In genomic region chr14:104210719-104211118, GRCm38 (mm10) we compare ENCODE assay signal across 11 mouse cellular contexts.
DNase-seq lines count a peak whose midpoint lies in the region; ATAC-seq lines count a peak whose summit lies in the region.
"Had no signal": no experiment of that assay in that cellular context is flagged by ENCODE, and none has a peak within 500 bp of the region (broad histone marks: within the 10 kb centered on the region; RNA-seq: fewer than 3 reads in every experiment).

No protein-coding gene starts in this region.

- H3K9ac ChIP-seq in hindbrain, embryonic 16.5 days (ENCODE audit: low read depth, low read length) = no peak overlapping the region
- no peak overlapping the region for H3K9ac ChIP-seq in hindbrain, embryonic 11.5 days (ENCODE audit: low read depth, low read length)
- H3K9ac ChIP-seq in lung, embryonic 16.5 days (ENCODE audit: low read length) = no peak overlapping the region
- no peak overlapping the region for H3K9ac ChIP-seq in embryonic facial prominence, embryonic 15.5 days
- H3K9ac ChIP-seq: liver, embryonic 14.5 days had no signal

- peak; percentile 37; the same call in 1 of the 2 replicates for ATAC-seq in hindbrain, embryonic 16.5 days
- ATAC-seq in hindbrain, embryonic 11.5 days (ENCODE audit: low FRiP score) = no peak
- ATAC-seq in lung, embryonic 16.5 days (ENCODE audit: low read depth) = peak; percentile 79
- peak; percentile 69 for ATAC-seq in embryonic facial prominence, embryonic 15.5 days (ENCODE audit: insufficient number of reproducible peaks, low FRiP score, low TSS enrichment, low read depth)

- peak; percentile 1 for DNase-seq in cerebellum, adult 9-11 months
- DNase-seq in cerebellum, adult 11 months = no peak
- DNase-seq in hindbrain, embryonic 11.5 days (ENCODE audit: low spot score) = no peak
- DNase-seq in lung, postnatal 25 days (ENCODE audit: low spot score) = no peak
- no peak for DNase-seq in frontal cortex, postnatal 36 days (ENCODE audit: low spot score in 2 of 2)
- DNase-seq: thymus, adult 2 months had no signal

- no peaks in the 10 kb centered on the region for H3K4me1 ChIP-seq in hindbrain, embryonic 16.5 days (ENCODE audit: control insufficient read depth, insufficient read depth, low read depth, low read length)
- no peaks in the 10 kb centered on the region for H3K4me1 ChIP-seq in hindbrain, embryonic 11.5 days (replicated peaks; ENCODE audit: control insufficient read depth, insufficient read depth, low read length)
- no peaks in the 10 kb centered on the region; the same call in 1 of the 2 replicates for H3K4me1 ChIP-seq in lung, embryonic 16.5 days (replicated peaks; ENCODE audit: control insufficient read depth, insufficient read depth, low read length)
- H3K4me1 ChIP-seq in embryonic facial prominence, embryonic 15.5 days = no peaks in the 10 kb centered on the region
- H3K4me1 ChIP-seq: midbrain, embryonic 10.5 days had no signal

- no peak overlapping the region for H3K27ac ChIP-seq in hindbrain, embryonic 16.5 days (ENCODE audit: low read depth, low read length)
- no peak overlapping the region for H3K27ac ChIP-seq in hindbrain, embryonic 11.5 days (ENCODE audit: low read depth, low read length)
- H3K27ac ChIP-seq in lung, embryonic 16.5 days (ENCODE audit: low read length) = peak overlapping the region; percentile 43; the same call in 1 of the 2 replicates
- no peak overlapping the region for H3K27ac ChIP-seq in embryonic facial prominence, embryonic 15.5 days (replicated peaks)
- H3K27ac ChIP-seq: liver, embryonic 14.5 days; midbrain, embryonic 10.5 days had no signal

- H3K27me3 ChIP-seq in hindbrain, embryonic 16.5 days (replicated peaks; ENCODE audit: control insufficient read depth, insufficient read depth, low read length) = no peaks in the 10 kb centered on the region
- H3K27me3 ChIP-seq in hindbrain, embryonic 11.5 days (ENCODE audit: control insufficient read depth, insufficient read depth, low read length) = no peaks in the 10 kb centered on the region
- no peaks in the 10 kb centered on the region for H3K27me3 ChIP-seq in lung, embryonic 16.5 days (ENCODE audit: control insufficient read depth, insufficient read depth, low read depth, low read length)
- H3K27me3 ChIP-seq in embryonic facial prominence, embryonic 15.5 days = no peaks in the 10 kb centered on the region

- no peaks in the 10 kb centered on the region for H3K36me3 ChIP-seq in hindbrain, embryonic 16.5 days (ENCODE audit: control insufficient read depth, insufficient read depth, low read length)
- no peaks in the 10 kb centered on the region for H3K36me3 ChIP-seq in hindbrain, embryonic 11.5 days (ENCODE audit: control insufficient read depth, insufficient read depth, low read length)
- no peaks in the 10 kb centered on the region for H3K36me3 ChIP-seq in lung, embryonic 16.5 days (ENCODE audit: control insufficient read depth, insufficient read depth, low read length)
- H3K36me3 ChIP-seq in embryonic facial prominence, embryonic 15.5 days = no peaks in the 10 kb centered on the region
- H3K36me3 ChIP-seq: midbrain, embryonic 10.5 days had no signal

- H3K9me3 ChIP-seq in hindbrain, embryonic 16.5 days (ENCODE audit: control insufficient read depth, low read length) = no peaks in the 10 kb centered on the region
- H3K9me3 ChIP-seq in hindbrain, embryonic 11.5 days (ENCODE audit: control insufficient read depth, low read length) = no peaks in the 10 kb centered on the region
- no peaks in the 10 kb centered on the region for H3K9me3 ChIP-seq in lung, embryonic 16.5 days (ENCODE audit: control insufficient read depth, low read length)
- H3K9me3 ChIP-seq in embryonic facial prominence, embryonic 15.5 days (replicated peaks) = no peaks in the 10 kb centered on the region
- H3K9me3 ChIP-seq: midbrain, embryonic 10.5 days had no signal

- H3K4me2 ChIP-seq in hindbrain, embryonic 16.5 days (ENCODE audit: low read length) = no peak overlapping the region
- no peak overlapping the region for H3K4me2 ChIP-seq in hindbrain, embryonic 11.5 days (replicated peaks; ENCODE audit: low read depth, low read length)
- no peak overlapping the region for H3K4me2 ChIP-seq in lung, embryonic 16.5 days (ENCODE audit: low read depth, low read length)
- H3K4me2 ChIP-seq in embryonic facial prominence, embryonic 15.5 days (replicated peaks) = no peak overlapping the region

- 62% methylated on average over 3 of the region's 3 CpGs for WGBS in hindbrain, embryonic 16.5 days
- WGBS in hindbrain, embryonic 11.5 days = 65% methylated on average over 3 of the region's 3 CpGs
- WGBS in lung, embryonic 16.5 days = 42% methylated on average over 3 of the region's 3 CpGs
- 42% methylated on average over 3 of the region's 3 CpGs for WGBS in embryonic facial prominence, embryonic 15.5 days

- H3K4me3 ChIP-seq in hindbrain, embryonic 16.5 days (ENCODE audit: low read length) = no peak overlapping the region
- no peak overlapping the region for H3K4me3 ChIP-seq in hindbrain, embryonic 11.5 days (ENCODE audit: low read depth, low read length)
- no peak overlapping the region for H3K4me3 ChIP-seq in lung, embryonic 16.5 days (ENCODE audit: low read length)
- H3K4me3 ChIP-seq in embryonic facial prominence, embryonic 15.5 days (replicated peaks) = no peak overlapping the region
- H3K4me3 ChIP-seq: midbrain, embryonic 10.5 days had no signal
